Mouse (Mus musculus) embryo, embryonic 11 days (tissue): ENCODE data around the gene Cerk.

ENCODE experiments used
- DNase-seq: peaks from one replicate; pipeline ENCODE4 v3.0.0-alpha.2; 2015

Gene Cerk

DNA sequence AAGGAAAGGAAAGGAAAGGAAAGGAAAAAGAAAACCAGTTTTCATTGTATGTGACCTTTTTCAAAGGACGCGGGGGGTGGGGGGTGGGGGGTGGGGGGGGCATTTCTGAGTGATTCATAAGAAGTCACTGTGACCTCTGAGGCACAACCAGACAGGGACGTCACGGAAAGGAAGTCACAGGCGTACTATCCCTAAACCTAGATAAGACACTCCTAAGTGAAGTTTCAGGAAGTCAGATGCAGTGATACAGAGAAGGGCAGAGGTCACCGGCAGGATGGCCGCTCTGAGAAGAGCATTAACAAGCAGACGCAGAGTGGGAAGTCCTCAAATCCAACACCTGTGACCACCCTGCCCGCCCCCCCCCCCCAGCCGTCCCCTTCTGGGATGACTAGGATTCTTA, 25.0 kb downstream of the Cerk start:
- DNase-seq: no peak

DNA sequence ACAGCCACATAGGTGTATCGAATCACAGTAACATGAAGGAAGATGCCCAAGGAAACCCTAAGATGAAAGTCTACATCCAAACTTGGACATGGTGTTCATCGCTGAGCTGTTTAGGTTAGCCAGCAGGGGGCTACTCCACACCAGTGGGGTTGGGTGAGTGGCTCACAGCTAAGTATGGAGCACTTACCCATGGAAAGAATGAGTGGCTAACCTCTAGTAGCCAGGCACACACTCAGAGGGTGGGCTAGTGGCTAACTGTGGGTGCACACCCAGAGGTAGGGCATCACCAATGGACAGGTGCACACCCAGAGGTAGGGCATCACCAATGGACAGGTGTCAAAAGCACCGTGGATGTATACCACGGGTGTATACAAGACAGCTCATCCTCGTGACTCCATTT, 26.2 kb downstream of the Cerk start:
- DNase-seq: no peak

DNA sequence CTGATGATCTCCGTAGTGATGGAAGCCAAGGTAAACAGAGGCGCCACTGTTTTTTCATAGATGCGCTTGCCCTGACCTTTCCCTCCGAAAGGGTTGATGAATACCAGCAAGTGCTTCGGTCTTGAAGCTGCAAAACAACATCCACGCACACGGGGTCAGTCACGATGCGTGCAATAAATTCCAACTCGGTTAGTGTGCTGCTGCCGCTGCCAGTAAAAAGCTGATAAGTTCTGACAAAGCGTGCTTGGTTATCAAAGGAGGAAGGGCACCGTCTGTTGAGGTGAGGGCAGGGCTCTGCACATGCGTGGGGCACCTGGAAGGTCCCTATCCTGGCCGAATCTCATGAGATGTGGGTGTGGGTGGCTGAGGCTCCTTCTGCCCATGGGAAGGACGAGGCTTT, 26.8 kb downstream of the Cerk start:
- no peak for DNase-seq

DNA sequence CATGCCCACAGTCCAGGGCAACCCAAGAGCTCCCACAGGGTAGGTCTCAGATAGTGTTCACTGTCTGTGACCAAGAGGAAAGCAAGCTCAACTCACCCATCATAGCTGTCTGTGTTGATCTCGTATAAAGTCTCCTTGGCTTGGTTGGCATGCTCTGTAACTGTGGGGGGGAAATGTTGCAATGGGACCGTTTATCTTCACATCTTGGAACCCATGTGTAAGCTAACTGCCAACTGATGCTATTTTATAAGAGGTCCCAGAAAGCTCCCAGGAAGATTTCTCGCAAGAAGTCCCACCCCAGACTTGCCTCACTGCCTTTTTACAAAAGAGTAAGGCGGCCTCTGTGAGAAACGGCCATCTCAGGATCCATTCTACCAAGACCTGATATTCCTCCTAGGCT, 29.4 kb downstream of the Cerk start:
- DNase-seq: no peak

DNA sequence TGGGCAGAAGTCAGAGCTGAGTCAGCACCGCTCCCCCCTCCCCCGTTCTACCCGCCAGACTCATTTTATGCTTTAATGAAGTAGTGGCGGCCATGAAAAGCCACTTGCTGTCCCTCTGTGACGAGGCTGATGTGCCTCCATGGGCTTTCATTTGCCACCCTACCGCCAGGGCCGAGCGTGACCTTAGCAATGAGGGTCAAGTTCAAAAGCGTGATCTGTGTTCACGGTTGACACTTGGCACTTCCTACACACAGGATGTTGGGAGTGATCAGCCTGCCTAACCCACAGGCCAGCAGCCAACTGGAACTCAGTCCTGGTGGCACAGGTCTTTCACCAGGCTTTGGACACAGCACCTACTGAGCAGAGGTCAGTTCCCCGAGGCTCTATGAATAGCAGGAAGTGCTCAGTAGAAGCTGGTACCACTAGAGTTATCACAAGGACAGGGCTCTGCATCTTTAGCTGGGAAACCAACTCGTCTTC, 32.4 kb downstream of the Cerk start:
- DNase-seq: no peak

DNA sequence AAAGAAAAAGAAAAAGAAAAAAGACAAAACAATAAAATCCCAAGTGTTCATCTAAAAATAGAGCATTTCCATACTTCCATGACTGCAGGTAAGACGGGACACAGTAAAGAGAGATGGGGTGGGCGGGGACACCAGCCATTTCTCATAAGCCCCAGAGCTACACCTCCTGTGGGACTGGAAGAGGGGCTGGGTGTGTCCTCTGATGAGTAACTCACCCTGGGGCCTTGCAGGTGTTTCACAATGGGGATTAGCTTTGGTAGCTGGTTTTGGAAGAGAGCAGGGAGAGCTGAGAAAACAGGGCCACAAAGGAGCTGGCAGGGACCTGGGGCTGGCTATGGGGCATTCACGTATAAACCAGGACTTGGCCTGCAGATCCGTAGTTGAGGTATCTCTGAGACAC, 35.3 kb downstream of the Cerk start:
- no peak for DNase-seq

DNA sequence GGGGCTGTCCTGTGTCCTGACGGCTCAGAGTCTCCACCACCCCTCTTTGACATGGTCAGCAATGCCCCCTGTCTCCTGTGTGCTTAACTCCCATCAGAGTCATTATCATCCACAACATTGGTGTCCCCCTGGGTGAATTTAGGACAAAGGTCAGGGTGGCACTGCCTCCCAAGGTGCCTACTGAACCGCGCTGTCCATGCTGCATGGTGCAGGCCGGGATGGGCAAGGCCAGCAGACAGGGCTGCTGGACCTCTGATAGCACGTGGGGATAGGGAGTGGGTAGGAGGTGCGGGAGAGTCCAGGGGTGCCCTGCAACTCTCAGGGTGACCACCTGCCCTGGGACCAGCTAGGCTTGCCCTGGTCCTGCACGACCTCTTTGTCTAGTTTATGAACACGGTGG, 39.0 kb downstream of the Cerk start:
- DNase-seq: no peak

DNA sequence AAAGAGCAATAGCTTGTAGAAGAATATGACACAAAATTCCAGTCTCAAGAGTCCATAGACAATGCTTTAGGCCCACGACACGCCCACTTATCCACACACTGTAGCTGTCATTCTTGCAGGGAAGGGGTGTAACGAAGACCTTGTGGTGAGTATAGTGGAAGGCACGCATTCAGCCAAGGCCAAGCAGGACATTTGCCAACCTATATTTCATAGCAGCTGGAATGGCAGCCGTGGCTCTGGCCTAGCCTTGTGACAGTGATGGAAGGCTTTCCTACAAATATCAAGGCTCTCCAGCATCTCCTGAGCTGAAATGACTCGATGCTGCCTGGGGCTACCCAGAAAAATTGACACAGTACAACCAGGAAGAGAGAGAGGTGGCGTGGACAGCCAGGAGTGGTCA, 40.9 kb downstream of the Cerk start:
- no peak for DNase-seq

DNA sequence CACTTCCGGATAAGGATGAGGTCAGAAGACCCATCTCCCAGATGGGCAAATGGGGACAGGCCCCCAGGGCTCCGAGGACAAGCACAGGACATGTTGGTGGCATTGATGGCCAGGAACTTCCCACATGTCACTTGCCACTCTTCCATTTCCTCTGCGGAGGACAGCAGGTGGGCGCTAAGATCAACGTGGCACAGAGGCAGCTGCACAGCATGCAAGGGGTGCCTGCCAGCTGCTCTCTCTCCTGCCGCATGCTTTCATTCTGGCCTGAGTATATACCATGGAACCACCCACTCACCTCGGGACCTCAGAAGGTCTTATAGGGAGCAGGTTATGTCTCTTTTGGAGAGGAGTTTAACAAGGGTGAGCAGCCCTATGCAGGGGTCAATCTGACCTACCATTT, 41.4 kb downstream of the Cerk start:
- DNase-seq: no peak

DNA sequence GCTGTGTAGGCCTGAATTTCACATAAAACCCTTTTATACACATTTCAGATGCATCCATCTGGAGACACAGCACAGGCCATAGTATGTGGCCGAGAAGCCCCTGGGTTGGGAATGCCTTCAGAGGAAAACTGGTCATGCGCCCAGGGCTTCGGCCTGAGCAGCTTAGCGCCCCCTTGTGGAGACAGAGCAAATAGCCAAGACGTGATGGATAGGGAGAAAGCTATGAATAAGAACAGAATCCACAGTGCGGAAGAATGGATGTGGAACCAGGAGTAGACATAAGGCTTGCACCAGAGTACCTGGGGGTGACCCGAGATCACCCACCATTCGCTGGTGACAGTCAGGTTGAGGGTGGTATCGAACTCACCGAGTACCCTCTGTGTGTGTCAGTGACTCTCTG, 45.6 kb downstream of the Cerk start:
- DNase-seq: peak; percentile 86

DNA sequence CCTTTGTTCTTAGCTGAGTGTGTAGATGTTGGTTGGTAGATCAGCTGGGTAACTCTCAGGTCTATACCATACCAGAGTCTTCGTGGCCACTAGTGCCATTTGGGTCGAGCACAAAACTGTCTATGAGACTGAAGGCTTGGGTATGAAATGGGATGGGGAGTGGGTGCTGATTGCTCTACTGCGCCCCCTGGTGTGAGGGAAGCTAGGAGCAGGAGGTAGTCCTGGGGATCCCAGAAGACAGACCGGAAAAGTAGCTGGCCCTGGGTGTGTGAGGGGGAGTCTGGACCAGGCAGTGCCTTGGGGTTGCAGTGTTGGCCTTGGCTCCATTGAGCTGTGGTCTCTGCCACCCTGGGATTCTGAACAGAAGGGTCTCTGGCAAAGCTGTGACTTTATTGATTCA, 48.3 kb downstream of the Cerk start:
- peak; percentile 27 for DNase-seq

DNA sequence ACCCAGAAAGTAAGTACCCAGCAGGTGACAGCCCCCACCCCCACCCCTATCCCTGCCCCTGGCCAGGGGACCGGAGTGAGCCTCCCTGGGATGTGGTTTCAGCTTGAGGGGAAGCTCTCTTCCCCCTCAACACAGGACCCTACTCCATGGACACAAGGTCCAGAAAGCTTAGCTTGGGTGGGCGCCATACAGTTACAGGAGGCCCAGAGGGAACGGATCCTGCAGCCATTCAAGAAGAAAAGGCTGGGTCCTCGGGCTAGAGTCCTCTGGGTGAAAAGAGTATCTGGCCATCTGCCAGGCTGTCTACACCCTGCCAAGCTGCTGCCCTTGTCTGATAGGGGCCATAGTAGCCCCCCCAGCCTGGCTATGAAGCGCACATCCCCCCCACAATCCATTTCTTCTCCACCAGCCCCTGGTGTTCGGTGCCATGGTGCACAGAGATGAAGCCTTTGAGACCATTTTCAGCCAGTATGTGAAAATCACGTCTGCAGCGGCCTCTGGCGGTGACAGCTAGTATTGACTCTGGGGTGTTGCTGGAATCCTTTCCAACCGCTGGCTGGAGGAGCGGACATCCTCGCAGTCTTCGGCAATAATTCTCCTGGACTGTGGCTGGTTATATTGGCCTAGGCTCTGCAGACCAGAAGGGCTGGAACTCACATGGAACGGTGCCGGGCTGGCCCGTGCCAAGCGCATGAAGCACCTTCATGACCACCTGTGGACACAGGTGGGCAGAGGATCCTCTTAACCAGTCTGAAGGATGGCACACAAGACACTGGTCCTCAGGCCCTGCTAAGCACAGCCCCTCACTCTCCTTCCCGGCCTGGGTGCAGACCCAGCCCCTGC, 50.8 kb downstream of the Cerk start:
- DNase-seq: peak; percentile 87

DNA sequence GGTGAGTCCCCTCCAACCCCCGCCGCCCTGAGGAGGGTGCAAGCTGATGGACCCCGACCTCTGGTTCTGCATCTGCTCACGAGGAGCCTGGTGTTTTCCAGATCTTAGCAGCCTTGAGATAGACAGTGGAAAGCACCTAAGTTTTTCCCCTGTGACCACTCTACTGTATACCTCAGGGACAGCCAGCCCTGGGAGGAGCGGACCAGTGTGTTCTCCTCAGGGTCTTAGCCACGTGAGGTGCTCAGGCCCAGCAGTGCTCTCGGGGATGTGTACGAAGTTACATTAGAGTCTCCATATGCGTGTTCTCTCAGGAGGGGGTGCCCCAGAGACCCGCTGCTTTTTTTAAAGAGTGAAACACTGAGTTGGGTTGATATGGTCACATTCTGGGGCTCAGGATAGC, 55.3 kb downstream of the Cerk start:
- no peak for DNase-seq

DNA sequence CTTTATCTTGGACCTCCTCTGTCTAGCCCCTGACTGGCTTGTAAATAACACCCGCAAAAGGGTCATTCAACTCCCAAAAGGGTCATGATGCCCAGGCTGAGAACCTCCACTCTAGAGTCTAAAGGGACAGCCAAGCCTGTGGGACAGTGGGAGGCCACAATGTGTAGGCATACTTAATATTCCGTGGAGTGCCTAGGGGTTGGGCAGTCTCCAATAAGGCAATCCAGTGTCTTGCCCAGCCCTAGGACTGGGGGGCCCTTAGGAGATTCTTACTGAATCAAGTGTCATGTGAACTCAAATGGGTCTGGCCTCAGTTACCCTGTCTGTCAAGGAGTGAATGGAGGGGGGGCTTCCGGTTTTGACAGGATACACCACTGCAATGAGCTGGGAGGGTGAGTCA, 56.9 kb downstream of the Cerk start:
- DNase-seq: no peak

DNA sequence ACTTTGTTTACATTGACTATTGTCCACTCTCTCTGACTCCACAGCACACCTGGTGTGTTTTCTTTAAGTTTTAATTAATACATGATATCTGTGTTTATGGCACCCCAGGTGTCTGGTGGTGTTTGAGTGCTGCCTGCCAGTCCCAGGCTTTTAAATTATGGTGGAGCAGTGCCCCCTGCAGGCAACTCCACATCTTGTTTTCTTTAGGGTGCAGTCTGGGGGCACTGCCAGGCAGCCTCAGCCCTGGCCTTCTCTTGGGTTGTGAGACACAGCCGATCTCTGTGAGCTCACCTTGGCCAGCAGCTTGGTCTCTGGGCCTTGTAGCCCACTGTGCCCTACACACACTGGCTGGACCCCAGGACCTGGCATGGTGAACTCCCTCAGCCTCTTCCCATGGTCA, 61.6 kb downstream of the Cerk start:
- peak; percentile 72 for DNase-seq

DNA sequence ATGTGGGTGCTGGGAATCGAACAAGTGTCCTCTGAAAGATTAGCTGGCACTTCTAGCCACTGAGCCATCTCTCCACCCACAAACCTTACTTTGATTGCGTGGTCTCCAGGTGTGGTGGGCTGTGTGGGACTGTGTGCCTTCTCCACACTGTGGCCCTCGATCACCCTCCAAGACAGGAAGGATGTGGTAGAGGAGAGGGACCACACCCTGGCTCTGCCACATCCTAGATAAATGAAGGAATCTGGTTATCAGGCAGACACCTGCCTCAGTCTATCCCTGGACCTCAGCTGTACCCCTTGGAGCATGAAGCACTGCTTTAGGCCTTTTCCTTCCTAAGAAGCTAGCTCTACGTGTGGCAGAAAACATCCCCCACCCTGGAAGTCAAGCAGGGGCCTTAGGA, 62.5 kb downstream of the Cerk start:
- no peak for DNase-seq

DNA sequence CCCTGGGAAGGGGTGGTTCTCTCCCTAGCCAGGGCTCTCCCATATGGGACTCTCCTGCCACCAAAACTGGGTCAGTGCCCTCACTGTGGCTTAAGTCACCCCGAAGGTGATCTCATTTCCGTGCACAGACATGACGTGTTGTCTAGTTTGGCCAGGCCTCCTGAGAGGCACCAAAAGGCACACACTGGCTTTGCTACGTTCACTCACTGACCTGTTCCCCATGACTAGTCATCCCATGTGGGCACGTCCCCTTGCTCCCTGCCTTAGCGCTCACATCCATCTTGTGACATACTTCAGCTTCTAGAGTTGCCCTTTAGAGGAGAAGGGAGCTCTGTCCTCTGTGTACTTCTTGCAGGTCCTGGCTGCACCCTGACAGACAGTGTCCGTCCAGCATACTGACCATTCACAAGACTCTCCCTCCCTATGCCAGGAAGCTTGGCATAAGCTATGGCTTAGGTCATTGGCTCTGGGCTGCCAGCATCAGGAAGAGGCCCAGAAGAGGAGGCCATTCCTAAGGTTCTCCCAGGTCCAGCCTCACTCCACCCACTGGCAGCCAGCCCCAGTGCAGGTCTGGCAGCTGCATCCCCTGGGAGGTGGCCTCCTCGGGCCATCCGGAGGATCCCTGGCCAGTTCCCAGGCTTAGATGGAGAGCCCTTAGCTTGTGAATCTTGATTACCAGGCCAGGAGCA, 63.5 kb downstream of the Cerk start:
- no peak for DNase-seq

DNA sequence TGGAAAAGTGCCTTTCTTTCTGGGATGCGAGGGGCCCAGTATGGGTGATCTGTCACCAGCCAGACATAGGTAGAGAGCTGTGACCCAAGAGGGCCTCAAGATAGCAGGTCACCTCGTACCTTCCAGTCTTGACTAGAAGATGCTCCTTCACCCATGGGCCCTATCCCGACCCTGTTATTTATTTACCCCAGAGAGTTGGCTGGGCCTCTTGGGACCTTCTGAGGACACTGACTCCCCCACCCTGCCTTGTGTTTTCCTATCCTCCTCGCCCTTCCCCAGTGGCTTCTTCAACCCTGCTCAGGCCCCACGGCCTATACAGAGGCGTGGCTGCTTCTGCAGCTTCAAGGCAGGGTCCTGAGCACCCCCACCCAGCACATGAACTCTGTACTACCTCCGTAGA, 66.8 kb downstream of the Cerk start:
- no peak for DNase-seq

DNA sequence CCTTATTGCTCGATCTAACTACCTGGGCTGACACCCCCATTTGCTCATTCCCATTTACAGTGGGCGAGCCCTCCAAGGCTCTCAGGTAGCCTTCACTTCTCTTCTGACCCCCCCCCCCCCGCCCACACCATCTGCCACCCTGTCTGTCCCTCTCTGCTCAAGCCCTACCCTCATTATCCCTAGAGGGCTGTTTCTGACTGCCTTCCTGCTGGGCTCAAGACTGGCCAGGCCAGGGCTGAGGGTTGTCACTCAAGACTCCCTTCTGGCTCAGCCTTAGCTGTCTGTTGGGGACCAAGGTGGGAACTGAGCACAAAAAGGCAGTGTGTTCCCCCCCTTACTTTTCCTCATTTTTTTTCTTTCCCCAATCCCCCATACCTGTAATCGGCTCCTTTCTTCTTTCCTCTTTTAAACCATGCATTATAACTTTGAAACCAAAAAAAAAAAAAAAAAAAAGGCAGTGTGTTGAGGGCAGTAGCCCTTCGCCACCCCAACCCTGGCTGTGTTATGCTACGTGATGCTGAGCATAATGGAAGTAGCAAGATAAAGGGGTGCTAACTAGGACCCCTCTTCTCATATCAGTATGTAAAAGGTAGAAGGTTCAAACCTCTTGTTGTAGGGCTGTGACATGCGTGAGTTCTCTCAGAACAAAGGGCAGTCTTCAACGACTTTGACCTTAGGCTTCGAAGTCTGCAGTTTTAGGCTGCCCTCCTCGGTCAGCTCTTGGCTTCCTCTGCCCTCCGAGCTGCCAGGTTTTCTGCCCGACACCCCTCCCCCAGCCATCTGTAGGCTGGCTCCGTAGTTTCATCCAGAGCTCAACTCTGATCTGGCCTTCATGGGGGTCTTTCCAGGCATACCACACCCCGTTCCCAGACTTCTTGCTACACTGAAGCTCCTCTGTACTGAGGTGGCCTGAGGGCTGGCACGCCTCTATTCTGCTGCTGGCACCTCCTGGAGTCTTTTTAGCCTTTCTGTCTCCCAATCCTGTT, 68.5 kb downstream of the Cerk start:
- DNase-seq: no peak

DNA sequence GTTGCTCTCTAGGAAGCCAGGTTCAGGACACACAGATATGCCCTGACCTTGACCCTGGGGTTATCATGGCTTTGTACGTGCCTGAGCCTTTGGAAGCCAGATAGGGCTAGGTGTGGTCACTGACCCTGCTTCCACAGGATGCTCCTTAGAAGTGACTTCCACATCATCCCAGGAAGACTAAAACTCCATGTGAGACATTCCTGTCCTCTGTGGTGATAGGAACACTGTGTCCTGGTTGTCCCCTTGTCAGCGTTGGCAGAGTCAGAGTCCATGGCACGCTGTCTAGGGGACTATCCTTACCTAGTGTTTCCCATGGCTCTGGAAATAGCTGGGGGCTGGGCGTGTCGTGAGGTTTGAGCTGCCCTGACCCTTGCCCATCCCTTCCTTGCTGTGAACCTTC, 69.5 kb downstream of the Cerk start:
- no peak for DNase-seq

DNA sequence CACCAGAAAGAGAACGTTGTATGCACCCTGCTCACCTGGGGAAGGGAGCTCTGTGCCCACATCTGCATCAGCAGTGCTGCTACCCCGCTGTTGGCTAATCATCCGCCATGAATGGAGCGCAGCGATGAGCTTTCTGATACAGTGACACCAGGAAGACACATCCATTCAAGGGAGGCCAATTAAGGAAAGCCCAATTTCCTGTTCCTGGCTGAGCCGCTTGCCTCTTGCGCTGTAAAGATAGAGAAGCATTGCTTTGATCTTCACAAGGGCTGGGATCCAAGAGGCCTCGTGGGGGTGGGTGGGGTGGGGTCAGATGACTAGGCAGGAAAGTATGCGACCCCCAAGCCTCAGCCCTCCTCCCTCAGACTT, 72.6 kb downstream of the Cerk start:
- peak; percentile 39 for DNase-seq

DNA sequence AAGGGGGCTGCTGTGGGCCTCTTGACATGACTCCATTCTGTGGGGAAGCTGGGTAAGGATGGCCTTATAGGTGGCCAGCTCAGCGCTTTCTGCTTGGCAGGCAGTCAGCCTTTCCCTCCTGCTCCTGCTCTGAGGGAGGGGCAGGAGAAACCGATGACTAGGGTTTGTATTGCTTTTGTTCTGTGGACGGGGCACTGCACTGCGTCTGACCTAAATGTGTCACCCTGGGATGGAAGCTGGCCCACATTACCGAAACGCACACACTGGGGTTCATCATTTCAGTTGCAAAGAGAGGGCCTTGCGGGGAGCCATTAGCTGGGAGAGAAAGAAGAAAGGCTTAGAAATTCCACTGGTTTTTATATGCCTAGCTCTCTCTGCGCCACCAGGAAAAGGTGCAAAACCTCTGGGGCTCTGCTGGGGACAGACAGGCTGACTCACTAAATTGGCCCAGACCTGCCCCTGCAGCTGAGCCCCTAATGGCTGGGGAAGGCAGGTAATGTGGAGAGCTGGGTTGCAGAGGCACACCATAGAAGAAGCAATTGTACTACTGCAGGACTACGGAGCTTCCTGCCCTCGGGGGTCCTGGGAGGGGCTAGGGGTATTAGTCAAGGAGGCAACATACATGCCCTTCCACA, 73.1 kb downstream of the Cerk start:
- DNase-seq: no peak
